ENCODE assay signal across 23 mouse cellular contexts in the genomic region with DNA sequence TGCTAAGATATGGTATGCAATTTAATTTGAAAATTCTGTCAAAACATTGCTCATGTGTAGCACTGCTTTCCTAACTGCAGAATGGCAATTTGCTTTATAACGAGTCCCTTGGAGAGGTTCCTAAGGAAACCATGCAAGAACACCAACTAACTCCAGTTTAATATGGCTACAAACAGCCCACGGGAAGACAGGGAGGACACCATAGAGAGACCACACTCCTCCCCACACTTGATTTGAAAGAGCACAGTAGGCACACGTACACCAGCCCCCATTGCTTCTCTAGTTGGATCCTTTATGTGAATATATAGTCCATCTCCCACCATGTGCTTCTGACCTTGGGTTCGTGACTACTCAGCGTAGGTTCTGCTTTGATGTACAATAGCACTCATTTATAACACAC. TPM values are rescaled to one million over a fixed set of nuclear protein-coding genes. Genes with fewer than 3 reads are reported as not detected.
"Had no signal": no experiment of that assay in that cellular context is flagged by ENCODE, and none has a peak within 500 bp of the region (broad histone marks: within the 10 kb centered on the region; RNA-seq: fewer than 3 reads in every experiment).

No protein-coding gene starts in this region.

- H3K4me3 ChIP-seq: layer of hippocampus, adult 2 months; limb, embryonic 10.5 days; limb, embryonic 13.5 days; liver, embryonic 12.5 days; liver, embryonic 15.5 days; midbrain, embryonic 12.5 days; neural tube, embryonic 13.5 days; stomach, embryonic 15.5 days had no signal

- ATAC-seq: liver, embryonic 12.5 days had no signal

- H3K9me3 ChIP-seq: limb, embryonic 10.5 days; limb, embryonic 13.5 days; liver, embryonic 12.5 days; liver, embryonic 15.5 days; midbrain, embryonic 12.5 days; neural tube, embryonic 13.5 days; stomach, embryonic 15.5 days had no signal

- H3K4me1 ChIP-seq: limb, embryonic 10.5 days; limb, embryonic 13.5 days; liver, embryonic 12.5 days; liver, embryonic 15.5 days; neural tube, embryonic 13.5 days; stomach, embryonic 15.5 days had no signal

- H3K9ac ChIP-seq: limb, embryonic 13.5 days; liver, embryonic 12.5 days; liver, embryonic 15.5 days; midbrain, embryonic 12.5 days; neural tube, embryonic 13.5 days; stomach, embryonic 15.5 days had no signal

- H3K36me3 ChIP-seq: limb, embryonic 10.5 days; limb, embryonic 13.5 days; liver, embryonic 12.5 days; liver, embryonic 15.5 days; midbrain, embryonic 12.5 days; neural tube, embryonic 13.5 days; stomach, embryonic 15.5 days had no signal

- H3K4me2 ChIP-seq: limb, embryonic 13.5 days; liver, embryonic 12.5 days; liver, embryonic 15.5 days; midbrain, embryonic 12.5 days; neural tube, embryonic 13.5 days; stomach, embryonic 15.5 days had no signal

- H3K27me3 ChIP-seq: limb, embryonic 13.5 days; liver, embryonic 12.5 days; liver, embryonic 15.5 days; midbrain, embryonic 12.5 days; neural tube, embryonic 13.5 days; stomach, embryonic 15.5 days had no signal

- H3K27ac ChIP-seq: layer of hippocampus, adult 2 months; limb, embryonic 10.5 days; limb, embryonic 13.5 days; liver, embryonic 12.5 days; liver, embryonic 15.5 days; midbrain, embryonic 12.5 days; neural tube, embryonic 13.5 days; stomach, embryonic 15.5 days had no signal

- DNase-seq: kidney, adult 18-20 months; kidney, adult 9 months; kidney, postnatal 14 days; layer of hippocampus, adult 9-11 months; liver; lung, adult 18-20 months; lung, postnatal 14 days; lung, postnatal 4 days; right cerebral cortex, postnatal 14 days; spleen, adult 18-20 months; thymus, adult 18-20 months; thymus, postnatal 36 days had no signal

RNA-seq across cellular contexts. Expression of a gene that starts 35.8 kb away (rescaled TPM):
- total RNA-seq: megakaryocyte progenitor cell, adult 5-6 weeks; megakaryocyte-erythroid progenitor cell, adult 5-6 weeks had no signal
- polyA plus RNA-seq: testis, adult 2 months had no signal
